Mouse (Mus musculus) forebrain, embryonic 11.5 days (tissue): ENCODE data around the gene Sprr3. TPM values are rescaled to one million over a fixed set of nuclear protein-coding genes. Genes with fewer than 3 reads are reported as not detected.
"Not testable (repeated sequence)": the region's sequence is repeated elsewhere in the genome, so short reads cannot be mapped to it uniquely, and the experiment has no call there.

Experiments
- ATAC-seq: fragments of 200-750 bp; cut with Nextera tagmentation; replicated peaks from 2 replicates; pipeline ENCODE4 v1.8.0; 2017; ENCODE audit warnings: moderate TSS enrichment; ENCODE audit not compliant: low FRiP score
- DNase-seq: peaks from one replicate; pipeline ENCODE4 v3.0.0-alpha.2; 2017; ENCODE audit warnings: low spot score
- H3K27ac ChIP-seq: fragments of 300-500 bp; sonication (generic); 2 replicates; pipeline ENCODE4 v1.5.1; 2014; ENCODE audit warnings: low read depth, low read length
- H3K27me3 ChIP-seq: fragments of 300-500 bp; sonication (generic); 2 replicates; pipeline ENCODE4 v1.6.1; 2014; ENCODE audit warnings: mild to moderate bottlenecking, low read length, mixed read lengths; ENCODE audit not compliant: control insufficient read depth, insufficient read depth
- H3K36me3 ChIP-seq: fragments of 300-500 bp; sonication (generic); 2 replicates; pipeline ENCODE4 v1.6.1; 2014; ENCODE audit warnings: mild to moderate bottlenecking, low read length, moderate library complexity, mixed read lengths; ENCODE audit not compliant: control insufficient read depth, insufficient read depth
- H3K4me1 ChIP-seq: fragments of 300-500 bp; sonication (generic); replicated peaks from 2 replicates; pipeline ENCODE4 v1.6.1; 2014; ENCODE audit warnings: low read length, mixed read lengths; ENCODE audit not compliant: control insufficient read depth, insufficient read depth
- H3K4me2 ChIP-seq: fragments of 300-500 bp; sonication (generic); 2 replicates; pipeline ENCODE4 v1.6.1; 2014; ENCODE audit warnings: low read depth, mild to moderate bottlenecking, low read length, moderate library complexity, mixed read lengths; ENCODE audit not compliant: severe bottlenecking
- H3K4me3 ChIP-seq: fragments of 300-500 bp; sonication (generic); 2 replicates; pipeline ENCODE4 v1.5.1; 2014; ENCODE audit warnings: low read depth, low read length
- H3K9ac ChIP-seq: fragments of 300-500 bp; sonication (generic); 2 replicates; pipeline ENCODE4 v1.6.1; 2014; ENCODE audit warnings: low read length
- H3K9me3 ChIP-seq: fragments of 300-500 bp; sonication (generic); 2 replicates; pipeline ENCODE4 v1.6.1; 2016; ENCODE audit warnings: low read length, mixed read lengths; ENCODE audit not compliant: control insufficient read depth
- WGBS: fragments of 180-500 bp; shearing (Covaris S2); extraction: QIAGEN DNeasy Blood & Tissue Kit; methylation state at CpG from one replicate; pipeline ENCODE4 v1.1.7; 2014; 5-methylcytosine and 5-hydroxymethylcytosine counted together
- polyA plus RNA-seq: library from polyadenylated mRNA; unstranded; fragments of >200 nt; fragmentation: Nextera tagmentation; extraction: Ambion mirVana; gene quantifications from 2 replicates; pipeline ENCODE4 v1.2.1, GENCODE M21; 2014

Gene Sprr3
- polyA plus RNA-seq: not detected in 2 replicates

DNA sequence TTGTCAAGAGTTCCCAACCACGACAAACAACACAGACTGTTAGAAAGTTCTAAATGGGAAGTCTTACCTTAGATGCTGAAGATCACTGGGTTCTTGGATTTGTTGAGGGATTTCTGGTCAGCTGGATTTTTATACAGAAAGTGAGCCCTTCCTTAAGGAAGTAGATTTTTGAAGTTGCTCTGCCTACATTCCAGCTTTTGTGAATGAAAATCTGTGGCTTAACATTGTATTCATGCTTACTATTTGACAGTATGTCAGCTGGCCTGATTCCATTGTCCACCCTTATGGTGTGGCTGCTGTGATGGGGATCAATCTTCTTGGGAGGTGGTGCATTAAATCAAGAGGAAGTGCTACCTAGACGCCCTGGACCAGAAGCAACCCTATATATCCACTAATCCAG lies at the start of gene Sprr3:
Sprr3 (minus strand) TSS at position 101 of the 400 bp plus-strand sequence.
- H3K4me1 ChIP-seq: no peaks in the 10 kb centered on the region
- H3K27ac ChIP-seq: no peak within 1 kb of the TSS
- no peak within 1 kb of the TSS for H3K4me2 ChIP-seq
- no peak for ATAC-seq
- H3K27me3 ChIP-seq: no peaks in the 10 kb centered on the region
- 67% methylated on average over 2 of the region's 2 CpGs for WGBS
- H3K9me3 ChIP-seq: no peaks in the 10 kb centered on the region
- no peak for DNase-seq
- no peaks in the 10 kb centered on the region for H3K36me3 ChIP-seq
- no peak within 1 kb of the TSS for H3K4me3 ChIP-seq
- no peak within 1 kb of the TSS for H3K9ac ChIP-seq

DNA sequence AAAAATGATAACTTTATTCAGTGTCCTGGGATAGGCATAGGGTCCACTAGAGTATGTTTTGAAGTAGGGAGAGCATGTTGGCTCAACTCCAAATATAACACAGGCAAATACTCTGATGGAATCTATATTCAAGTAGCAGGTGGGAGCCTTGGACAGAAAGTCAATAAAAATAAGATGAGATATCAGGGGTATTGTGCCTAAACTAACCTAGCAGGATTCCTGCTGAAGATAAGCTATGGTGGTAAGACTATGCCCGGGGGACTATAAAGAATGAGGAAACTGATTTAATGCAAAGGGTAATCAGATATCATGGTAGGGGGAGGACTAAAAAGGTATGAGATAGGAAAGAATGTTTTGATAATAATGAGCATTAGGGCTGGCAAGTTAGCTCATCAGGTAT lies 49.7 kb upstream of the Sprr3 start:
- H3K27me3 ChIP-seq: no peaks in the 10 kb centered on the region
- H3K9ac ChIP-seq: no peak overlapping the region
- no peak overlapping the region for H3K4me2 ChIP-seq
- ATAC-seq (no peak), DNase-seq (no peak)
- no peaks in the 10 kb centered on the region for H3K36me3 ChIP-seq
- no peak overlapping the region for H3K27ac ChIP-seq
- WGBS: 84% methylated on average over 1 of the region's 1 CpGs
- H3K4me3 ChIP-seq: no peak overlapping the region
- no peaks in the 10 kb centered on the region for H3K4me1 ChIP-seq
- no peaks in the 10 kb centered on the region for H3K9me3 ChIP-seq

DNA sequence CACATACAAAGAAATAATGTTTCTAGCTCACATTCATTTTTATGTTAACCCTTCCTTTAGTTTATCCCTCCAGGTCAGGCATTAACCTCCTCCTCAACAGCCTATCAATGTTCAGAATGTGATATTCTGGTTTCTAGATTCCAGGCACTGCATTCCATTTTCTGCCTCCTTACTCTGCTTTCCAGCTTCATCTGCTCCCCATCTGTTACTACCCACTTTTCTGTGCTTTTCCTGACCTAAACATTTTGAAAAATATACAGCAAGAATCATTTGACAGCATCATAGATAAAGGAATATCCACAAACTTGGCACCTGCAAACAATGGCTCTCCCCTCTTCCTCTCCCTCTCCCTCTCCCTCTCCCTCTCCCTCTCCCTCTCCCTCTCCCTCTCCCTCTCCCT lies 45.0 kb upstream of the Sprr3 start:
- no peaks in the 10 kb centered on the region for H3K36me3 ChIP-seq
- no peak for ATAC-seq
- no peaks in the 10 kb centered on the region for H3K9me3 ChIP-seq

DNA sequence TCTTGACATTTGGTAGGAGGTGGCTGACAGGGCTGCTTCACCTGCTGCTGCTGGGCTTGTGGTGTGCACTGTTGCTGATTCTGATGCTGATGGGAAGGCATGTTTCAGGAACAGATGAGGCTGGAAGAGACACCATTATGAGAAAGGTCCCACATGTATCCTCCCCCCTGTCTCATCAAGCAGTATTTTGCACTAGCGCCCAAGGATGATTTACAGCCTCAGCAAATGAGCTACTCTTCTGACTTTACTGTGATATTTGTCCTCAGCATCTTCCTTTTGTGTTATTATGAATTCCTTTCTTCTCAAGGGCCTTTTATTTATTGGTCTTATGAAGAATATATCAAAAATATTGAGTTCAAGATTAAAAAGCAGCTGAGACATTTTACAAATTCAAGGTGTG lies 41.9 kb upstream of the Sprr3 start, which contains the start of gene Sprr4:
Sprr4 (minus strand) TSS at position 101 of the 400 bp plus-strand sequence.
- H3K4me3 ChIP-seq: no peak within 1 kb of the TSS
- no peaks in the 10 kb centered on the region for H3K36me3 ChIP-seq
- H3K27me3 ChIP-seq: no peaks in the 10 kb centered on the region
- H3K9me3 ChIP-seq: no peaks in the 10 kb centered on the region
- no peak within 1 kb of the TSS for H3K9ac ChIP-seq
- ATAC-seq (no peak), DNase-seq (no peak)
- no peak within 1 kb of the TSS for H3K27ac ChIP-seq
- H3K4me1 ChIP-seq: no peaks in the 10 kb centered on the region
- no peak within 1 kb of the TSS for H3K4me2 ChIP-seq
- 95% methylated on average over 1 of the region's 1 CpGs for WGBS

More for the DNA sequence above, 45.0 kb upstream of the Sprr3 start:
- H3K27ac ChIP-seq: no peak overlapping the region
- H3K4me1 ChIP-seq: no peaks in the 10 kb centered on the region
- H3K4me2 ChIP-seq: no peak overlapping the region
- H3K27me3 ChIP-seq: no peaks in the 10 kb centered on the region
- H3K4me3 ChIP-seq: no peak overlapping the region
- no peak for DNase-seq
- no peak overlapping the region for H3K9ac ChIP-seq

DNA sequence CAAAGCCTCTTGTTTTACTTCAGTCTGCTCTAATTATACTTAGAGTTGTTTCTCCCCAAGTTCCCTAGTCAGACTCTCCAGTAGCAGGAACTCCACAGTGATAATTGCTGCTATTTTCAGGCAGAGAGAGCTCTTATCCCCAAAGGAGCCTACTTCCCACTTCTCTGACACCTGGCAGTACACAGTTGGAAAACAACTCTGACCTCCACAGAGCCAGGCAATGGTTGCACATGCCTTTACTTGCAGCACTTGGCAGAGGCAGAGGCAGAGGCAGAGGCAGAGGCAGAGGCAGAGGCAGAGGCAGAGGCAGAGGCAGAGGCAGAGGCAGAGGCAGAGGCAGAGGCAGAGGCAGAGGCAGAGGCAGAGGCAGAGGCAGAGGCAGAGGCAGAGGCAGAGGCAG lies 31.7 kb upstream of the Sprr3 start:
- H3K4me1 ChIP-seq, ATAC-seq: not testable (repeated sequence)

DNA sequence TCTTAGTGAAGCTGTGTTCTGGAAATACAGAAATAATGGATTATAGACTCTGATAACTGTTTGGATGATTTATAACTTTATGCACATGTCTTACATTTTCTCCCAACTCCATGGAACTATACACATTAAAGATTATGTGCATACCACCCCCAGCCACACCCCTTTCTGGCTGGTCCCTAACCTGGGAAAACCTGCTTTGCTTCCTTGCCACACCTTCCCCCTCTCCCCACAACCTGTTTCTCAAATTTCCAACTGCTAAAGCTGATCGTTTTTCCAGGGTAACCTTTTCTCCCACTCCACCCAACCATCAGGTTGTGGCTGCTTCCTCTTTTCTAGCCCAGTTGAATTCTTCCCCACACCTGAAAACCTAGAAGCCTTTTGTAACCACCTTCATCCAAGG lies 27.8 kb upstream of the Sprr3 start:
- ATAC-seq (no peak), DNase-seq (no peak)
- Histone ChIP-seq H3K9ac (no peak overlapping the region), H3K27me3 (no peaks in the 10 kb centered on the region), H3K27ac (no peak overlapping the region), H3K4me2 (no peak overlapping the region), H3K4me1 (no peaks in the 10 kb centered on the region), H3K9me3 (no peaks in the 10 kb centered on the region), H3K36me3 (no peaks in the 10 kb centered on the region), H3K4me3 (no peak overlapping the region)
- 50% methylated on average over 1 of the region's 1 CpGs for WGBS

More for the DNA sequence above, 31.7 kb upstream of the Sprr3 start:
- not testable (repeated sequence) for H3K27me3 ChIP-seq, H3K4me2 ChIP-seq, H3K4me3 ChIP-seq, H3K27ac ChIP-seq, H3K9ac ChIP-seq, H3K9me3 ChIP-seq, H3K36me3 ChIP-seq, DNase-seq

DNA sequence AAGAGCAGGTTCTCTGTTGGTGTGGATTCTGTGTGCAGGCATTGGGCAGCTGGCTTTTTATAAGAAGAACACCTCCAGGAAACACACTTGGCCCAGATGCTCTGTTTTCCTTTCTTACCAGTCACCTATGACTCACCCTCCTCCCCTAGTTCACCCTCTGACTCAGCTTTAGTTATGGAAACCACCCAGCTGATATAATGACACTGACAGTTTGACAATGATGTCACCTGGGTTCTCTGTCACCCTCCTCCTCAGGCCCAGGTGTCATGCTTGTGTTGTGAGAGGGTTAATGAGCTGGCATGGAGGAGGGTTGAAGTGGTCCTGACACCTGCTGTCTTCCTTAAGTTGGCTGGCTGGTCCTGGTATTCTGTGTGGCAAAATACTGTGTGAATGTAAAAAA lies 27.3 kb upstream of the Sprr3 start, which contains the start of gene Sprr1a:
Sprr1a (minus strand) TSS at position 33 of the 400 bp plus-strand sequence.
- DNase-seq (no peak), ATAC-seq (no peak)
- H3K9me3 ChIP-seq: no peaks in the 10 kb centered on the region

DNA sequence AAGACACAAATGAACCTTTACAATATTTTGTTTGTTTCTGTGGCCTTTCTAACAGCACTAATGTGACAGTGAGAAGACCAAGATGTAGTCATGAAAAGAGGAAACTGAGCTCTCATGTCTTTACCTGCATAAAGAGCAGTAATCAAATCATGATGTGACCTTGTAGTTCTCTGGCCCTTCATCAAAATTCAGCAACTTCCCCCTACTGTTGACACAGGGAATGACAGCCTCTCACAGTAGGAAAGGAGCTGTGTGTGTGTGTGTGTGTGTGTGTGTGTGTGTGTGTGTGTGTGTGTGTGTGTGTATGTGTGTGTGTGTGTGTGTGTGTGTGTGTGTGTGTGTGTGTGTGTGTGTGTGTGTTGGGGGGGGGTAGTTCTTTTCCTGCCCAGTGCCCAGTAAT lies 22.7 kb upstream of the Sprr3 start:
- not testable (repeated sequence) for DNase-seq

More for the DNA sequence above, 27.3 kb upstream of the Sprr3 start, which contains the start of gene Sprr1a:
- Histone ChIP-seq H3K27ac (no peak within 1 kb of the TSS), H3K36me3 (no peaks in the 10 kb centered on the region), H3K4me1 (no peaks in the 10 kb centered on the region), H3K27me3 (no peaks in the 10 kb centered on the region), H3K4me2 (no peak within 1 kb of the TSS), H3K4me3 (no peak within 1 kb of the TSS), H3K9ac (no peak within 1 kb of the TSS)

DNA sequence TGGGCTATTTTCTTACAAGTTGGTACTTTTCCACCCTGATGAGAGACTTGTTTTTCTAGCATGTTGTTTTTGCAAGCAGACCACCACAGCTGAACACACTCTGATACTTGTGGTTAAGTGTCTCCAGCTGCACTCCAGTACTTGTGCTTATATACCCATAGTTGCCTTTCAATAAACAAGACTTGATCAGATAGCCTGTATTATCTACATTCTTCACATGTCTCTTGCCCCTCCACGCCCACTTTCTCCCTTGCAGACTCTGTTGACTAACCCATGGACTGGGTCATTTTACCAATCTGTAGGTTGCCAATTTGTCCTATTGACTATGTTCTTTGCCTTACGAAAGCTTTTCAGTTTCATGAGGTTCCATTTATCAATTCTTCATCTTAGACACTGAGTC lies 11.6 kb upstream of the Sprr3 start:
- no peaks in the 10 kb centered on the region for H3K4me1 ChIP-seq
- ATAC-seq: no peak
- no peak overlapping the region for H3K27ac ChIP-seq
- DNase-seq: no peak
- H3K4me2 ChIP-seq: no peak overlapping the region
- H3K9ac ChIP-seq: no peak overlapping the region
- H3K4me3 ChIP-seq: no peak overlapping the region
- no peaks in the 10 kb centered on the region for H3K27me3 ChIP-seq
- 92% methylated on average over 2 of the region's 2 CpGs for WGBS
- H3K9me3 ChIP-seq: no peaks in the 10 kb centered on the region
- no peaks in the 10 kb centered on the region for H3K36me3 ChIP-seq

More for the DNA sequence above, 22.7 kb upstream of the Sprr3 start:
- not testable (repeated sequence) for H3K27ac ChIP-seq, H3K4me3 ChIP-seq, H3K4me2 ChIP-seq, H3K9me3 ChIP-seq, H3K9ac ChIP-seq, ATAC-seq, H3K27me3 ChIP-seq, H3K4me1 ChIP-seq, H3K36me3 ChIP-seq
